Mouse (Mus musculus) embryo, embryonic 10 days (tissue): ENCODE measurements at regions not wholly inside any gene's neighbourhood (a gene's known extent, or its start where the extent isn't known, plus 50 kb on each side); places are given as distances from the start of the nearest gene placed in this dataset.

Experiments
- DNase-seq: peaks from one replicate; pipeline ENCODE4 v3.0.0-alpha.2; 2015; ENCODE audit warnings: low spot score

GRCm38 (mm10) chrX:11654976-11655375, 327.4 kb downstream of the H2al1j start:
- DNase-seq: no peak

GRCm38 (mm10) chrX:11655466-11655865, 327.8 kb downstream of the H2al1j start:
- no peak for DNase-seq

GRCm38 (mm10) chrX:11657606-11658254, 330.1 kb downstream of the H2al1j start:
- DNase-seq: no peak

GRCm38 (mm10) chrX:11663187-11663829, 335.7 kb downstream of the H2al1j start:
- peak; percentile 61 for DNase-seq

- DNase-seq: peak; percentile 65
These were observed 336.9 kb downstream of the H2al1j start for GRCm38 (mm10) chrX:11664330-11665061.

GRCm38 (mm10) chrX:11665077-11665974, 337.7 kb downstream of the H2al1j start:
- DNase-seq: peak; percentile 28

GRCm38 (mm10) chrX:11666517-11666916, 338.9 kb downstream of the H2al1j start:
- DNase-seq: no peak

GRCm38 (mm10) chrX:11671805-11672204, 344.2 kb downstream of the H2al1j start:
- peak; percentile 23 for DNase-seq

- no peak for DNase-seq
These were observed 350.5 kb downstream of the H2al1j start for GRCm38 (mm10) chrX:11678086-11678485.

- no peak for DNase-seq
These were observed 353.7 kb downstream of the H2al1j start for GRCm38 (mm10) chrX:11681274-11681673.

- no peak for DNase-seq
These were observed 362.4 kb downstream of the H2al1j start for GRCm38 (mm10) chrX:11689989-11690405.

- DNase-seq: no peak
These were observed 362.8 kb downstream of the H2al1j start for GRCm38 (mm10) chrX:11690446-11690845.

GRCm38 (mm10) chrX:11691019-11691418, 363.4 kb downstream of the H2al1j start:
- DNase-seq: no peak

- DNase-seq: no peak
These were observed 368.9 kb downstream of the H2al1j start for GRCm38 (mm10) chrX:11696565-11696964.

- DNase-seq: no peak
These were observed 373.5 kb downstream of the H2al1j start for GRCm38 (mm10) chrX:11701095-11701494.

- no peak for DNase-seq
These were observed 378.4 kb downstream of the H2al1j start for GRCm38 (mm10) chrX:11705851-11706557.

GRCm38 (mm10) chrX:11707330-11707729, 379.7 kb downstream of the H2al1j start:
- DNase-seq: no peak

- peak; percentile 39 for DNase-seq
These were observed 380.7 kb downstream of the H2al1j start for GRCm38 (mm10) chrX:11708325-11708724.

GRCm38 (mm10) chrX:11709326-11709725, 381.7 kb downstream of the H2al1j start:
- no peak for DNase-seq

GRCm38 (mm10) chrX:11713423-11713822, 385.8 kb downstream of the H2al1j start:
- DNase-seq: no peak

- no peak for DNase-seq
These were observed 389.2 kb downstream of the H2al1j start for GRCm38 (mm10) chrX:11716773-11717172.
